Mouse (Mus musculus) CH12.LX (cell line): ENCODE results near the gene Hdac8. TPM values are rescaled to one million over a fixed set of nuclear protein-coding genes. Genes with fewer than 3 reads are reported as not detected.

Experiments
- DNase-seq: peaks from one replicate; pipeline ENCODE4 v3.0.0-alpha.2; 2013; ENCODE audit errors: extremely low read depth
- H3K27ac ChIP-seq: 2 replicates; pipeline ENCODE4 v1.5.1; 2012; ENCODE audit warnings: low read depth, mild to moderate bottlenecking, control low read depth, moderate library complexity; ENCODE audit not compliant: insufficient read depth
- H3K27me3 ChIP-seq: replicated peaks from 2 replicates; pipeline ENCODE3; 2012; ENCODE audit warnings: inconsistent platforms
- H3K36me3 ChIP-seq, 2 experiments: replicated peaks in 1 of 2; 2 replicates each; pipeline versions ENCODE3 to v1.6.1; 2012; ENCODE audit warnings: inconsistent platforms in 1 of 2, low read length in 1 of 2, mild to moderate bottlenecking in 1 of 2, mixed read lengths in 1 of 2, moderate library complexity in 1 of 2; ENCODE audit not compliant: control insufficient read depth in 1 of 2, insufficient read depth in 1 of 2
- H3K4me1 ChIP-seq, 2 experiments: 2 replicates each; pipeline ENCODE4 v1.6.1; 2012; ENCODE audit warnings: inconsistent platforms in 1 of 2, moderate library complexity in 1 of 2; ENCODE audit not compliant: insufficient read depth in 2 of 2, control insufficient read depth in 1 of 2
- H3K4me2 ChIP-seq: 2 replicates; pipeline ENCODE4 v1.6.1; 2012; ENCODE audit warnings: low read depth, mild to moderate bottlenecking, control low read depth; ENCODE audit not compliant: poor library complexity, insufficient read depth, severe bottlenecking
- H3K4me3 ChIP-seq, 3 experiments: fragments of 150-350 bp in 1 of 3; sonication (generic) in 1 of 3; replicated peaks in 1 of 3; 2 replicates each; pipeline versions ENCODE3 to v1.5.1; 2011 to 2012; ENCODE audit warnings: low read depth in 2 of 3, low read length in 2 of 3, mild to moderate bottlenecking in 2 of 3, moderate library complexity in 2 of 3, control low read depth in 1 of 3, improper control_type of control experiment in 1 of 3, inconsistent platforms in 1 of 3, mixed read lengths in 1 of 3; ENCODE audit not compliant: poor library complexity in 1 of 3
- H3K79me2 ChIP-seq: replicated peaks from 2 replicates; pipeline ENCODE4 v1.6.1; 2012; ENCODE audit warnings: mild to moderate bottlenecking, moderate library complexity; ENCODE audit not compliant: control insufficient read depth, poor library complexity, insufficient read depth, severe bottlenecking; ENCODE audit errors: extremely low read depth
- H3K9ac ChIP-seq: 2 replicates; pipeline ENCODE4 v1.6.1; 2012; ENCODE audit warnings: low read depth, mild to moderate bottlenecking, control low read depth, moderate library complexity; ENCODE audit not compliant: insufficient read depth
- H3K9me3 ChIP-seq: replicated peaks from 2 replicates; pipeline ENCODE3; 2012; ENCODE audit warnings: low read length, inconsistent platforms, mixed read lengths
- CHD1 ChIP-seq: IDR thresholded peaks from 2 replicates; pipeline ENCODE4 v1.6.1; 2012; ENCODE audit warnings: low read depth, low read length, improper control_type of control experiment, inconsistent platforms
- CHD2 ChIP-seq: IDR thresholded peaks from 2 replicates; pipeline ENCODE4 v1.6.1; 2011; ENCODE audit warnings: low read length, improper control_type of control experiment
- CTCF ChIP-seq, 2 experiments: IDR thresholded peaks in 1 of 2; conservative IDR thresholded peaks in 1 of 2; 2 replicates each; pipeline ENCODE4 v1.5.1; 2011 to 2012; ENCODE audit warnings: low read depth in 2 of 2, low read length in 2 of 2, improper control_type of control experiment in 1 of 2, inconsistent platforms in 1 of 2, mild to moderate bottlenecking in 1 of 2, moderate library complexity in 1 of 2
- E2F4 ChIP-seq: IDR thresholded peaks from 2 replicates; pipeline ENCODE4 v1.6.1; 2011; ENCODE audit warnings: low read depth, low read length, improper control_type of control experiment; ENCODE audit not compliant: insufficient replicate concordance
- ELF1 ChIP-seq: IDR thresholded peaks from 2 replicates; pipeline ENCODE4 v1.6.1; 2014; ENCODE audit warnings: low read depth, mild to moderate bottlenecking, inconsistent platforms, low read length, improper control_type of control experiment
- GABPA ChIP-seq: IDR thresholded peaks from 2 replicates; pipeline ENCODE4 v1.6.1; 2012; ENCODE audit warnings: low read depth, low read length, improper control_type of control experiment, inconsistent platforms; ENCODE audit not compliant: insufficient replicate concordance
- JUN ChIP-seq: IDR thresholded peaks from 2 replicates; pipeline ENCODE4 v1.6.1; 2011; ENCODE audit warnings: low read depth, mild to moderate bottlenecking, low read length, improper control_type of control experiment, moderate library complexity; ENCODE audit not compliant: insufficient read depth
- JUND ChIP-seq: conservative IDR thresholded peaks from 2 replicates; pipeline ENCODE4 v1.6.1; 2011; ENCODE audit warnings: low read depth, low read length, improper control_type of control experiment
- KAT2A ChIP-seq: IDR thresholded peaks from 2 replicates; pipeline ENCODE4 v1.6.1; 2012; ENCODE audit warnings: low read length, improper control_type of control experiment, inconsistent platforms; ENCODE audit not compliant: insufficient replicate concordance
- MAZ ChIP-seq: IDR thresholded peaks from 2 replicates; pipeline ENCODE4 v1.6.1; 2012; ENCODE audit warnings: low read depth, mild to moderate bottlenecking, inconsistent platforms, low read length, improper control_type of control experiment, moderate library complexity
- MEF2A ChIP-seq: IDR thresholded peaks from 2 replicates; pipeline ENCODE4 v1.6.1; 2014; ENCODE audit warnings: low read depth, mild to moderate bottlenecking, inconsistent platforms, low read length, improper control_type of control experiment, borderline replicate concordance
- NRF1 ChIP-seq: IDR thresholded peaks from 2 replicates; pipeline ENCODE4 v1.6.1; 2014; ENCODE audit warnings: low read depth, mild to moderate bottlenecking, inconsistent platforms, low read length, improper control_type of control experiment, moderate library complexity
- PAX5 ChIP-seq: IDR thresholded peaks from 2 replicates; pipeline ENCODE4 v1.6.1; 2012; ENCODE audit warnings: low read length, inconsistent platforms, mixed read lengths
- POLR2AphosphoS2 ChIP-seq: IDR thresholded peaks from 2 replicates; pipeline ENCODE4 v1.6.1; 2011; ENCODE audit warnings: low read depth, low read length, improper control_type of control experiment
- RAD21 ChIP-seq: IDR thresholded peaks from 2 replicates; pipeline ENCODE4 v1.6.1; 2011; ENCODE audit warnings: low read depth, mild to moderate bottlenecking, low read length, improper control_type of control experiment, moderate library complexity
- RCOR1 ChIP-seq: conservative IDR thresholded peaks from 2 replicates; pipeline ENCODE4 v1.6.1; 2012; ENCODE audit warnings: low read depth, mild to moderate bottlenecking, inconsistent platforms, low read length, improper control_type of control experiment
- SIN3A ChIP-seq: IDR thresholded peaks from 2 replicates; pipeline ENCODE4 v1.6.1; 2012; ENCODE audit warnings: low read length, improper control_type of control experiment, inconsistent platforms
- SMC3 ChIP-seq: IDR thresholded peaks from 2 replicates; pipeline ENCODE4 v1.6.1; 2011; ENCODE audit warnings: low read depth, low read length, improper control_type of control experiment
- TCF12 ChIP-seq: IDR thresholded peaks from 2 replicates; pipeline ENCODE4 v1.6.1; 2014; ENCODE audit warnings: low read depth, mild to moderate bottlenecking, inconsistent platforms, low read length, improper control_type of control experiment
- USF2 ChIP-seq: conservative IDR thresholded peaks from 2 replicates; pipeline ENCODE4 v1.6.1; 2011; ENCODE audit warnings: low read depth, low read length, improper control_type of control experiment
- ZC3H11A ChIP-seq: IDR thresholded peaks from 2 replicates; pipeline ENCODE4 v1.6.1; 2012; ENCODE audit warnings: low read depth, mild to moderate bottlenecking, inconsistent platforms, low read length, improper control_type of control experiment
- ZKSCAN1 ChIP-seq: IDR thresholded peaks from 2 replicates; pipeline ENCODE4 v1.6.1; 2012; ENCODE audit warnings: low read depth, inconsistent platforms, low read length, improper control_type of control experiment, borderline replicate concordance
- ZNF384 ChIP-seq: IDR thresholded peaks from 2 replicates; pipeline ENCODE4 v1.6.1; 2012; ENCODE audit warnings: low read depth, low read length, improper control_type of control experiment, inconsistent platforms
- dilution Hi-C: fragments of 300-500 bp; cut with MboI; formaldehyde crosslinking; loops from 2 replicates; pipeline ENCODE4 v1.14.3; 2020; ENCODE audit warnings: low sequenced_read_pairs; ENCODE audit not compliant: extremely low pct_unique_long_range_greater_than_20kb, extremely low pct_ligation_motif_present
- in situ Hi-C: fragments of 300-500 bp; cut with MboI; formaldehyde crosslinking; loops from 3 replicates; pipeline ENCODE4 v1.14.3; 2019; ENCODE audit warnings: low sequenced_read_pairs, low pct_ligation_motif_present, low pct_unique_long_range_greater_than_20kb, mixed read lengths
- polyA plus RNA-seq: library from polyadenylated mRNA; unstranded; fragments of >175 nt; gene quantifications from 2 replicates; pipeline ENCODE4 v1.2.1, GENCODE M21; 2012; ENCODE audit warnings: low read depth; ENCODE audit not compliant: insufficient read length
- total RNA-seq, 2 experiments: library from RNA; depleted of rRNA; stranded (reverse); fragments of 300-350 nt in 1 of 2; fragments of >200 nt in 1 of 2; gene quantifications; 2 replicates each; pipeline ENCODE4 v1.2.3; 2012 to 2014

Gene Hdac8
- total and polyA plus RNA-seq, 3 experiments = 11.2 to 13.9 (median 13.0) TPM

- TF ChIP-seq E2F4 (no peak), RCOR1 (no peak), ZKSCAN1 (no peak), USF2 (no peak), SIN3A (no peak), JUND (no peak), NRF1 (no peak), MAZ (no peak)
- H3K4me2 ChIP-seq = no peak overlapping the region
- no peak overlapping the region for H3K4me3 ChIP-seq
- H3K9me3 ChIP-seq = no peaks in the 10 kb centered on the region
- no peak for DNase-seq
- dilution Hi-C loops = no loop called here
- H3K9ac ChIP-seq = no peak overlapping the region
- H3K27ac ChIP-seq = no peak overlapping the region
- H3K79me2 ChIP-seq = no peaks in the 10 kb centered on the region
- no peaks in the 10 kb centered on the region for H3K36me3 ChIP-seq
- H3K27me3 ChIP-seq = no peaks in the 10 kb centered on the region
- no peaks in the 10 kb centered on the region for H3K4me1 ChIP-seq
- in situ Hi-C loops = no loop called here
Measured at GRCm38 (mm10) chrX:102348886-102349486, 156.2 kb downstream of the Hdac8 start.

- H3K27ac ChIP-seq = no peak overlapping the region
- no peak for DNase-seq
- H3K36me3 ChIP-seq = no peaks in the 10 kb centered on the region
- H3K9me3 ChIP-seq = no peaks in the 10 kb centered on the region
- no peak overlapping the region for H3K4me2 ChIP-seq
- in situ Hi-C loops = no loop called here
- H3K27me3 ChIP-seq = no peaks in the 10 kb centered on the region
- no peak overlapping the region for H3K9ac ChIP-seq
- H3K4me1 ChIP-seq = no peaks in the 10 kb centered on the region
- dilution Hi-C loops = no loop called here
- no peak overlapping the region for H3K4me3 ChIP-seq
- TF ChIP-seq ELF1 = no peak
- no peak for TF ChIP-seq GABPA
- TF ChIP-seq RCOR1 = no peak
- no peak for TF ChIP-seq KAT2A
- no peaks in the 10 kb centered on the region for H3K79me2 ChIP-seq
Measured at GRCm38 (mm10) chrX:102341688-102342087, 163.5 kb downstream of the Hdac8 start.

GRCm38 (mm10) chrX:102339396-102340155 lies 165.6 kb downstream of the Hdac8 start:
- Histone ChIP-seq H3K27me3 (no peaks in the 10 kb centered on the region), H3K79me2 (no peaks in the 10 kb centered on the region), H3K4me3 (no peak overlapping the region), H3K9ac (no peak overlapping the region), H3K27ac (no peak overlapping the region), H3K36me3 (no peaks in the 10 kb centered on the region), H3K9me3 (no peaks in the 10 kb centered on the region), H3K4me1 (no peaks in the 10 kb centered on the region), H3K4me2 (no peak overlapping the region)
- DNase-seq = no peak
- in situ Hi-C loops = no loop called here
- dilution Hi-C loops = no loop called here
- TF ChIP-seq ELF1 (no peak), SIN3A (no peak), KAT2A (no peak), PAX5 (no peak), RCOR1 (no peak), USF2 (no peak), CHD2 (no peak), ZNF384 (no peak), CHD1 (no peak), JUN (no peak), CTCF (conservative IDR thresholded peaks at IDR 0.05 in 1 of 2, IDR thresholded peaks at IDR 0.05 in 1 of 2; ENCODE audit: low read depth in 2 of 2, low read length in 2 of 2) (no peak), ZC3H11A (no peak), MEF2A (no peak), RAD21 (no peak), POLR2AphosphoS2 (no peak), TCF12 (no peak), SMC3 (no peak)
